ENCODE assay signal across 9 mouse cellular contexts in genomic region chr8:92252597-92253375, GRCm38 (mm10).
DNase-seq lines count a peak whose midpoint lies in the region; ATAC-seq lines count a peak whose summit lies in the region.
"Had no signal": no experiment of that assay in that cellular context is flagged by ENCODE, and none has a peak within 500 bp of the region (broad histone marks: within the 10 kb centered on the region; RNA-seq: fewer than 3 reads in every experiment).

No protein-coding gene starts in this region.

- 0 out of 2 replicates have a peak overlapping the region, but pooled peaks have one; percentile 7 for H3K4me2 ChIP-seq in heart, embryonic 15.5 days

- peak overlapping the region; percentile 79 for H3K27ac ChIP-seq in heart, embryonic 15.5 days

- ATAC-seq in heart, embryonic 15.5 days (replicated peaks; ENCODE audit: insufficient number of reproducible peaks, insufficient read depth, low FRiP score, low read depth), result peak; percentile 83; the same call in 1 of the 2 replicates
- ATAC-seq in activated CD4-positive, CD25-positive, alpha-beta regulatory T cell, adult 4 months, result no peak

- no peaks in the 10 kb centered on the region for H3K36me3 ChIP-seq in heart, embryonic 15.5 days

- H3K4me3 ChIP-seq in heart, embryonic 15.5 days, result no peak overlapping the region

- H3K9ac ChIP-seq in heart, embryonic 15.5 days, result no peak overlapping the region

- H3K27me3 ChIP-seq in heart, embryonic 15.5 days, result 0 out of 2 replicates have a peak, but pooled peaks cover 5% of the 10 kb centered on the region

- H3K4me1 ChIP-seq in heart, embryonic 15.5 days (replicated peaks), result peaks cover 17% of the 10 kb centered on the region

- H3K9me3 ChIP-seq in heart, embryonic 15.5 days (replicated peaks), result no peaks in the 10 kb centered on the region

- WGBS in heart, embryonic 15.5 days, result 40% methylated on average over 8 of the region's 8 CpGs

- DNase-seq in heart, adult 11 months, result no peak
- DNase-seq in right cerebral cortex, adult 2 months (ENCODE audit: low spot score in 2 of 2), result peak; percentile 37 to 47
- no peak for DNase-seq in right cerebral cortex, postnatal 4 days
- DNase-seq in layer of hippocampus, postnatal 36 days, result peak; percentile 19 to 40
- DNase-seq in telencephalon, adult 2 months (ENCODE audit: low read depth, low spot score), result peak; percentile 77
- DNase-seq in spleen, postnatal 14 days (ENCODE audit: low spot score in 2 of 2), result no peak
- DNase-seq: gastrocnemius, postnatal 25 days had no signal

Comparison
In these comparisons a context has a peak if more than half of its experiments do, and no peak if none do; other contexts are left out.
1. DNase-seq: peak in right cerebral cortex, adult 2 months (2 of 2), layer of hippocampus, postnatal 36 days (2 of 2) and telencephalon, adult 2 months (single experiment); none in heart, adult 11 months (single experiment), right cerebral cortex, postnatal 4 days (single experiment) and spleen, postnatal 14 days (0 of 2).